Mouse (Mus musculus): Measurements from ENCODE around the gene Cpne9.

DNA sequence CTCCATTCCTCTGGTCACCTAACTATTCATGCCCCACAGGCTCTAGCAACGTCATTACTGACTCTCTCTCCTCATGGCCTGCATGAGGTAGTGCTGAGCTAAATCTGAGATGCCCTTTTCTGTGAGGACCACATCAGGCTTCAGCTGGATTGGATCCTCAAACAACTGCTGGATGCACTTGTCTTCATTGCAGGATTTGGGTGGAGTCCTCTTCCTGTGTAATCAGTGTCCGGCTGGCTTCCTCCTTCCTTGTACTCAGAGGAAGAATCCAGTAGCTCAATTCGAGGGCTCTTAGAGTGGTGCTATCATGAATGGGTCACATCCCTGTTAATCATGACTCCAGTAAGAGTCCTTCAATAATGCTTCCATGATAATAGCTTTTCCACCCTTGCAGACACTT lies 71.6 kb downstream of the Cpne9 start:
- TF ChIP-seq EP300 (optimal IDR thresholded peaks at IDR 0.05): no peak
- TF ChIP-seq CTCF (IDR thresholded peaks at IDR 0.05; ENCODE audit: low read depth): no peak
